Mouse (Mus musculus) neural tube, embryonic 13.5 days (tissue): ENCODE results near the gene Camta1. TPM values are rescaled to one million over a fixed set of nuclear protein-coding genes. Genes with fewer than 3 reads are reported as not detected.

ENCODE experiments used
- ATAC-seq: fragments of 200-750 bp; cut with Nextera tagmentation; 2 replicates; pipeline ENCODE4 v1.8.0; 2017; ENCODE audit warnings: low read depth, mild to moderate bottlenecking, moderate TSS enrichment, moderate library complexity
- H3K27ac ChIP-seq: fragments of 300-500 bp; sonication (generic); replicated peaks from 2 replicates; pipeline ENCODE4 v1.5.1; 2015; ENCODE audit warnings: moderate library complexity, mild to moderate bottlenecking, inconsistent platforms
- H3K27me3 ChIP-seq: fragments of 300-500 bp; sonication (generic); 2 replicates; pipeline ENCODE4 v1.6.1; 2015; ENCODE audit warnings: mild to moderate bottlenecking, inconsistent platforms
- H3K36me3 ChIP-seq: fragments of 300-500 bp; sonication (generic); 2 replicates; pipeline ENCODE4 v1.6.1; 2015; ENCODE audit warnings: mild to moderate bottlenecking, inconsistent platforms
- H3K4me1 ChIP-seq: fragments of 300-500 bp; sonication (generic); replicated peaks from 2 replicates; pipeline ENCODE4 v1.6.1; 2015; ENCODE audit warnings: inconsistent platforms
- H3K4me2 ChIP-seq: fragments of 300-500 bp; sonication (generic); 2 replicates; pipeline ENCODE4 v1.6.1; 2015; ENCODE audit warnings: inconsistent platforms, mild to moderate bottlenecking, moderate library complexity
- H3K4me3 ChIP-seq: fragments of 300-500 bp; sonication (generic); 2 replicates; pipeline ENCODE4 v1.5.1; 2015; ENCODE audit warnings: mild to moderate bottlenecking, inconsistent platforms
- H3K9ac ChIP-seq: fragments of 300-500 bp; sonication (generic); 2 replicates; pipeline ENCODE4 v1.6.1; 2015; ENCODE audit warnings: moderate library complexity, mild to moderate bottlenecking, inconsistent platforms
- H3K9me3 ChIP-seq: fragments of 300-500 bp; sonication (generic); 2 replicates; pipeline ENCODE4 v1.6.1; 2016; ENCODE audit warnings: inconsistent platforms
- WGBS: fragments of 180-500 bp; shearing (Covaris S2); methylation state at CpG from one replicate; pipeline ENCODE4 v1.1.7; 2015; 5-methylcytosine and 5-hydroxymethylcytosine counted together
- polyA plus RNA-seq: library from polyadenylated mRNA; unstranded; fragments of >200 nt; fragmentation: Nextera tagmentation; extraction: Ambion mirVana; gene quantifications from 2 replicates; pipeline ENCODE4 v1.2.1, GENCODE M21; 2015

Gene Camta1
- polyA plus RNA-seq, 1 experiment from 2014 or later: 165 TPM

DNA sequence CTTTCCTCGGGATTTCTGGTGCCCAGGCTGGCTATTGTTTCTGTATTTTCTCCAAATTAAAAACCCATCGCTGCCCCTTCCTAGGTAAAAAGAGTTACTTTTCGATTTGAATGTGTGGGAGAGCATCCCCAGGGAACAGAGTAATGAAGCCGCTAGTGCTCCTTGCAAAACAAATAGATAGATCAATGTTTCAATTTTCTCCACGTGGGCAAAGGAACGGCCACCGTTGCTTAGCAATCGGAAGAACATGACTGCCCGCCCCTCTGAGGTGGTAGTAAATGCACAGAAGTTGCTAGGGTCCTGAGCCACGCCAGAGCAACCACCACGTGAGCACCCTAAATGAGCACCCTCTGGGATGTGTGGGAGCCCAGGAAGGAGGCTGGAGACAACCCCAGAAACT is 648.2 kb downstream of the Camta1 start:
- peak overlapping the region; percentile 6; the same call in 1 of the 2 replicates for H3K27ac ChIP-seq
- no peaks in the 10 kb centered on the region for H3K27me3 ChIP-seq
- H3K36me3 ChIP-seq: no peaks in the 10 kb centered on the region
- H3K9me3 ChIP-seq: no peaks in the 10 kb centered on the region
- WGBS: 39% methylated on average over 11 of the region's 11 CpGs
- no peak overlapping the region for H3K9ac ChIP-seq
- no peak for ATAC-seq
- H3K4me3 ChIP-seq: no peak overlapping the region
- H3K4me1 ChIP-seq: peaks cover 47% of the 10 kb centered on the region
- no peak overlapping the region for H3K4me2 ChIP-seq

DNA sequence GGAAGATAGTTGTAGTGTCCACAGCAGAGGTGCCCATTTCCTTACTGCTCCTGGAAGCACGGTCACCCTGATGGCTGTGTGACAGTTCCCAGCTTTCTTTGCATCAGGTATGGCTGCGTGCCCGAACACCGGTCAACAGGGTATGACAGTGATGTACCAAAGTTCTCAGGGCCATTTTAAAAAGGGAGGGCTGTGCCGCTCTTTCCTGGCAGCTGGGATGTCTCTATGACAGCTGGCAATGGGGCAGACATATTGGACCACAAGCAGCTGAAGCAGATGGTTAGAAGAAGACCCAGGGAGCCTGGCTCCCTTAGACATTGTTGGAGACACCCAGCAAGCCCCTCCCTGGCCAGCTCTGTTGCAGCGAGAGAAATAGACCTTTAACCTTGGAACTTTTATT is 649.7 kb downstream of the Camta1 start:
- ATAC-seq: no peak
- WGBS: 92% methylated on average over 6 of the region's 6 CpGs
- no peak overlapping the region for H3K4me3 ChIP-seq
- no peaks in the 10 kb centered on the region for H3K36me3 ChIP-seq
- peaks cover 59% of the 10 kb centered on the region for H3K4me1 ChIP-seq
- H3K9me3 ChIP-seq: no peaks in the 10 kb centered on the region
- no peak overlapping the region for H3K9ac ChIP-seq
- no peaks in the 10 kb centered on the region for H3K27me3 ChIP-seq
- no peak overlapping the region for H3K4me2 ChIP-seq
- H3K27ac ChIP-seq: no peak overlapping the region

DNA sequence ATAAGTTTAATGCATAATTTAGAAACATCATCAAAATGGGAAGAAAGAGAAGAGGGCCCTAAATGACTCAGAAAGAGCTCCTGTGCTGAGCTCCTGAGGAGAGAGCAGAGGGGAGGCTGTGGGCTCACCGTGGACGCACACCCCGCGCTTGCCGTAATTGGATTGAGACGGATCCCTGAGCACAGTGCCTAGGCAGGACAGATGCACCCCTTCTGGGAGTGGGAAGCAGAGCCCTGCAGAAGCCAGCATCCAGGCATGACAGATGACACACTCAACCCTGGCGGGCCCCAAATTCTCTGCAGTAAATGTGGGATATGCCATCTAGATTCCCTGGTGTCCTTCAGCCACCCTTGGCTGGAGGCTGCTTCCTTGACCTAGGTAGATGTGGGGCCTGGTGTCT is 654.1 kb downstream of the Camta1 start:
- Histone ChIP-seq H3K27ac (peak overlapping the region; percentile 74), H3K9ac (no peak overlapping the region), H3K9me3 (no peaks in the 10 kb centered on the region), H3K4me2 (no peak overlapping the region), H3K4me3 (no peak overlapping the region), H3K4me1 (peaks cover 41% of the 10 kb centered on the region), H3K27me3 (no peaks in the 10 kb centered on the region), H3K36me3 (no peaks in the 10 kb centered on the region)
- no peak for ATAC-seq
- WGBS: 65% methylated on average over 7 of the region's 7 CpGs

DNA sequence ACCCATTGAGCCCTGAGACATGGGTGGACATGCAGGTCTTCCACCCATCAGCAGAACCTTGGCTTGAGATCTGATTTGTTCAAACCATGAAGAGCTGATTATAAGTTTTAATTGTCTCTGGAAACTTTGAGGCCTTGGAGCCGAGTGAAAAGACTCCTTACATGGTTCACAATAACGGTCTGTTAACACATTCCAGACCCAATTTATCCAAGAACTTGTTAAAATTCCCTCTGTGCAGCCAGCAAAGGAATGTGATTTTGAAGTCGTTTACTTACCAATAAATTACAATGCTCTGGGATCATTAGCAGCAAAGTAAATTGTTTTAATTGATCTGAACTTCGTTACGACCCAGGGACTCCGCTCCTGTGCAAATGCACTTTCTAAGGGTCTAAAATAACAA is 658.8 kb downstream of the Camta1 start:
- Histone ChIP-seq H3K9ac (no peak overlapping the region), H3K36me3 (no peaks in the 10 kb centered on the region), H3K9me3 (no peaks in the 10 kb centered on the region), H3K4me2 (no peak overlapping the region), H3K4me3 (no peak overlapping the region), H3K27me3 (no peaks in the 10 kb centered on the region), H3K27ac (no peak overlapping the region), H3K4me1 (peaks cover 22% of the 10 kb centered on the region)
- 47% methylated on average over 6 of the region's 6 CpGs for WGBS
- no peak for ATAC-seq

DNA sequence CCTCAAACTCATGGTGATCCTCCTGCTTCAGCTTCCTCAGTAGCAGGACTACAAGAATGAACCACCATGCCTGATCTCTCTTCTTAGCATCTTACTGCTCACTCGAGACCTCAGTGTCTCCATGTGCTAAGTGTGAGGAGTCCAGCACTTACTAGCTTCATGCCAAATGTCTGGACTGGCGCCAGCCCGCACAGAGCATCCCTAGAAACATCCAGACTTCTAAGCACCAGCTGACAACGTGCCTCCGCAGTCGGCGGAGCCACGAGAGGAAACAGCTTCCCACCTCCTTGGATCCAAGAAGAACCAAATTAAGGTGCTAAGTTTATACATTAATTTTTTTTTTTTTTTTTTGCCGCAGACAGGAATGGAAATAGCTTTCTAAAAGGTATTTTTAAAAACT is 661.4 kb downstream of the Camta1 start:
- Histone ChIP-seq H3K4me3 (no peak overlapping the region), H3K9ac (no peak overlapping the region), H3K4me1 (peaks cover 14% of the 10 kb centered on the region), H3K27ac (no peak overlapping the region), H3K27me3 (no peaks in the 10 kb centered on the region), H3K4me2 (no peak overlapping the region), H3K9me3 (no peaks in the 10 kb centered on the region), H3K36me3 (no peaks in the 10 kb centered on the region)
- no peak for ATAC-seq
- 86% methylated on average over 9 of the region's 9 CpGs for WGBS

DNA sequence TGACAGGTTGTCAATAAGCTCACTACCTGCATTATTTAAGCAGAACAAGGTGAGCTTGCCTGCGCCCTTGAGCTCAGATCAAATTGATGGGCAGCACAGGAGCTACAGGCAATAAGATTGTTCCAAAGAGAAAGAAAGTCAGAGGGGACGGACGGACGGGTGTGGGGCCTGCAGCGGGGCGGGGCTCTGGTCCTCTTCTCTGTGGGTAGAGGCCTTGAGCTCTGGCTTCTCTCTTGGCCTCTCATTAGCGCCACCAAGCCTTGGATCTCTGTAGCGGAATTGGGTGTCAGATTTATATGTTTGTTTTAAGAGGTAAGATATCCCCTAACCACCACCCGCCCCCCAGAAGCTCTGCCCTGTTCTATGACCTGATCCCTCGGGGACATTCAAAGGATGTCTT is 666.5 kb downstream of the Camta1 start:
- Histone ChIP-seq H3K4me2 (no peak overlapping the region), H3K4me1 (peaks cover 25% of the 10 kb centered on the region), H3K9me3 (no peaks in the 10 kb centered on the region), H3K4me3 (no peak overlapping the region), H3K27ac (peak overlapping the region; percentile 74), H3K27me3 (no peaks in the 10 kb centered on the region), H3K9ac (0 out of 2 replicates have a peak overlapping the region, but pooled peaks have one; percentile 22), H3K36me3 (no peaks in the 10 kb centered on the region)
- 44% methylated on average over 10 of the region's 10 CpGs for WGBS
- no peak for ATAC-seq

DNA sequence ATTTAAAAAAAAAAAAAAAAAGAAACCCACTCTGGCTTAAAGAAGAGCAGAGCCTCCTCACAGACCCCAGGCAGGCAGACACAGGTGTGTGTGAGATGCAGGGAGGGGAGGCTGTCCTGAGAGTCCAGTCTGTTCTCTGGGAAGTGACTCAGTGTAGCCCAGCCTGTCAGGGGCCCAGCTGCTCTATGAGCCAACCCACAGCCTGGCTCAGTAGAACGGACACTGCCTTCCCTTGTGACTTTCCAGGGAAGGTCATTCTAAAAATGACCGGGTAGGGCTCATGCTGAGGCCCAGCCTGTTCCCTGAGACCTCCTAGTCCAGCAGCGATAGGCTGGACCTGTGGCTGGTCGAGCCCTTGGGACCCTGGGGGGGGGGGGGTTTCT is 667.0 kb downstream of the Camta1 start:
- H3K4me2 ChIP-seq: 0 out of 2 replicates have a peak overlapping the region, but pooled peaks have one; percentile 9
- H3K4me3 ChIP-seq: no peak overlapping the region
- H3K4me1 ChIP-seq: peaks cover 25% of the 10 kb centered on the region
- H3K27me3 ChIP-seq: no peaks in the 10 kb centered on the region
- H3K36me3 ChIP-seq: no peaks in the 10 kb centered on the region
- 0 out of 2 replicates have a peak, but pooled peaks have one; percentile 45 for ATAC-seq
- H3K9me3 ChIP-seq: no peaks in the 10 kb centered on the region
- whole genome bisulfite sequencing: 29% methylated on average over 4 of the region's 4 CpGs
- H3K9ac ChIP-seq: 0 out of 2 replicates have a peak overlapping the region, but pooled peaks have one; percentile 22
- peak overlapping the region; percentile 74 for H3K27ac ChIP-seq

DNA sequence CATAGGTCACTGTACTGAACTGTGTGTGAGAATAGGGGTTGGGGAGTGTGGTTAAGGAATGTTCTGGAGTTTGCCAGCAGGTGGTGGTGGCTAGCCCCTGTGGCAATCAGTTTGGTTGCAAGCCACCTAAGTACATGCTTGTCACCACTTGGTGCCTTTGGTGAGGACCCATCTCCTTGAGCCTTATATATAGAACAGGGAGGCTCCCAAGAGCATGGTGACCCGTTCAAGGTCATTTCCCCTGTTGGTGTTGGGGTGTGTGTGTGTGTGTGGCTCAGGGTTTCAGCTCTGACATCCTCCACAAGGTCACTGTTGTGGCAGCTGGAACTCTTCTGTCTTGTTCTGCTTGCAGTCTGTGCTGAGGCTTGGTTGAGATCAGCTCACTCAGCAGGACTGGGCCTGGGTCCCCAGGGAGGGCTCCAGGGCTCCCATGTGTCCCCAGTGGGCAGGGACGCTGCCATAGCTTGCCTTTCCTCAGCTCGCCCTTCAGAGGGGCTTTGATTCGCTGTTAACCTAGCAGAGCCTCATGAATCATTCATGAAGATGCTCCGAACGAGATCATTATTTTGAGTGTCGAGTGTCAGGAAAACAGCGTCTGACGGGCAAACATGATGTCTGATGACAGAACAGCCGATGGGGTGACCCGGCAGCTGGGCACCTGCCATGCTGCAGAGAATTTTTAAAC is 667.5 kb downstream of the Camta1 start:
- Histone ChIP-seq H3K9me3 (no peaks in the 10 kb centered on the region), H3K27ac (peak overlapping the region; percentile 74), H3K4me3 (no peak overlapping the region), H3K4me1 (peaks cover 25% of the 10 kb centered on the region), H3K9ac (0 out of 2 replicates have a peak overlapping the region, but pooled peaks have one; percentile 22), H3K27me3 (no peaks in the 10 kb centered on the region), H3K36me3 (no peaks in the 10 kb centered on the region), H3K4me2 (0 out of 2 replicates have a peak overlapping the region, but pooled peaks have one; percentile 9)
- 19% methylated on average over 11 of the region's 11 CpGs for WGBS
- 0 out of 2 replicates have a peak, but pooled peaks have one; percentile 45 for ATAC-seq

DNA sequence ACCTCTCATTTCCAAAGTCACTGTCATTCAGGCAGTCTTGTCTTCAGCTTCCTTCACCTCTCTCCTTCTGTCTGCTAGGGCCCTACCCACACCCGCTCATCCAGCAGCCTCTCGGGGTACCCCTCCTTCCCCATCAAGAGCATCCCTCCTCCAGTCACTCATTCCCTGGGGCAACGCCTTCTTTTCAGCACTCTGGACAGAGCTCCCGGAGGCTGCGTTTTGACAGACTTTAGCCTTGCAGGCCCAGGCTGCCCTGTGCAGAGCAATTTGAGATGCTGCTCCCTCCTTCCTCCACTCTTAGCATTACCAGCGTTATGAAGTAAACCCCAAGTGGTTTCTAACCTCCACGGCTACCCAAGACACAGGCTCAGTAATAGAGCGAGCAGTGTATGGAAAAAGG is 675.2 kb downstream of the Camta1 start:
- H3K4me3 ChIP-seq: no peak overlapping the region
- peak overlapping the region; percentile 59 for H3K27ac ChIP-seq
- H3K9ac ChIP-seq: no peak overlapping the region
- H3K27me3 ChIP-seq: peaks cover 56% of the 10 kb centered on the region
- H3K4me1 ChIP-seq: peaks cover 17% of the 10 kb centered on the region
- 11% methylated on average over 8 of the region's 8 CpGs for WGBS
- H3K36me3 ChIP-seq: no peaks in the 10 kb centered on the region
- H3K9me3 ChIP-seq: no peaks in the 10 kb centered on the region
- 0 out of 2 replicates have a peak, but pooled peaks have one; percentile 33 for ATAC-seq
- no peak overlapping the region for H3K4me2 ChIP-seq

DNA sequence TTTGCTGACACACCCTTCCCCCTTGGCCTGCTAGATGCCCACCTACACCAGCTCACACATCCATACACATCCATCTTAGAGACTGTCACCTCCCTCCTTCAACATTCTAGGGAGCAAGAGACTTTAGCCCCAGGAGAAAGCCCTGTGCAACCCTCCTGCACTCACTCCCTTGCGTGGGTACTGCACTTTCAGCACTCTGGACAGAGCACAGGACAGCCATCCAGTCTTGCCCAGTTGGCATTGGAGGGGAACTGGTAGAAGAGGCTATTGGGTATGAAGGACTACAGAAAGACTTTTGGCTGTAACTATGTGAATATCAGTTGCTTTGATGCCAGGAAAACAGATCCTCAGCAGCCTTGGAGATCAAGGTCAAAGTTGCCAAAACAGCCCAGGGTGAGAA is 675.9 kb downstream of the Camta1 start:
- peaks cover 24% of the 10 kb centered on the region for H3K4me1 ChIP-seq
- H3K4me3 ChIP-seq: no peak overlapping the region
- H3K9me3 ChIP-seq: no peaks in the 10 kb centered on the region
- ATAC-seq: no peak
- no peaks in the 10 kb centered on the region for H3K36me3 ChIP-seq
- H3K4me2 ChIP-seq: no peak overlapping the region
- WGBS: 17% methylated on average over 1 of the region's 1 CpGs
- H3K9ac ChIP-seq: no peak overlapping the region
- peaks cover 56% of the 10 kb centered on the region for H3K27me3 ChIP-seq
- H3K27ac ChIP-seq: no peak overlapping the region

DNA sequence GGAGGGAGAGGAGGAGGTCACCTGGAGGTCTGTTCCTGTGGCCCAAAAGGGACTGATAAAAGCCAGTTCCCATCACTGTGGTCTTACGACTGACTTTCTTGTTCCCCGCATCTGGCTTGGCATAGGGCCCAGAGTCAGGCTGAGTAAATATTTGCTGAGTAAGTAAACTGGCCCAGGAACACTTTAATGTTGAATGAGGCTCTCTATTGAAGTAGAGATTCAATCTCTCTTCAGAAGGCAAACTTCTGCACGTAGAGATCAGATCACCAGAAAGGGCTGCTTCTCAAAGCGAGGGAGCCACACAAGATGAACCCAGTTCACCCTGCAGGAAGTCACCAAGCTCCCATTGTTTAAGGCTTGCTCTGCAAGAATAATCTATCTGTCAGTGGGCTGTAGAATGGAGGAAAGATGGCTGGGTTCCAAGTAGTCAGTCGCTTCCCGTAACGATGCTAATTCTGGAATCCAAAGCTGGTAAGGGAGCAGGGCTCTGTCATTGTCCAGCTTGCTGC is 681.2 kb downstream of the Camta1 start:
- Histone ChIP-seq H3K4me2 (no peak overlapping the region), H3K27me3 (peaks cover 62% of the 10 kb centered on the region), H3K27ac (peak overlapping the region; percentile 69), H3K4me3 (no peak overlapping the region), H3K9ac (no peak overlapping the region), H3K36me3 (no peaks in the 10 kb centered on the region), H3K4me1 (peaks cover 36% of the 10 kb centered on the region), H3K9me3 (no peaks in the 10 kb centered on the region)
- WGBS: 13% methylated on average over 7 of the region's 7 CpGs
- ATAC-seq: peak; percentile 29; the same call in 1 of the 2 replicates

DNA sequence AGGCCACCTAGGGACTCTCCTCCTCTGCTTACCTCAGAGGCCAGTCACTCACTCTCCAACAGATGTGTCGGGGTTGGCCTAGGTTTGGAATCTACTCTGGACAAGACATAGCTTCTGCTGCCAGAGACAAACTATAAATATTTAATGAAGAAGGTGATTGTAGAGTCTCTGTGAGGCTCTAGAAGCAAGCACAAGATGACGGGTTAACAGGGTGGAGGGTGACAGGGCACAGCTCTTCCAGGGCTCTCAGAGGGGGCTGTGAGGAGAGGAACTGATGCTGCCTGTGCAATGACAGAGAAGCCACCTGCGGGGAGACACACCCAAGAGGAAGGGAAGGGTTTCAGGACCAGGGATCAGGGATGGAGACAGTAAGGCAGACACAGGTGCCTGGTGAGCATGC is 682.0 kb downstream of the Camta1 start:
- no peak for ATAC-seq
- Histone ChIP-seq H3K27ac (peak overlapping the region; percentile 69), H3K9me3 (no peaks in the 10 kb centered on the region), H3K4me1 (peaks cover 36% of the 10 kb centered on the region), H3K9ac (no peak overlapping the region), H3K4me3 (no peak overlapping the region), H3K4me2 (no peak overlapping the region), H3K27me3 (peaks cover 62% of the 10 kb centered on the region), H3K36me3 (no peaks in the 10 kb centered on the region)
- 39% methylated on average over 3 of the region's 3 CpGs for WGBS
